Mouse (Mus musculus) yolk sac, embryonic 10.5 days (tissue): ENCODE data around the gene Cc2d1a.

Experiments used
- DNase-seq: peaks from one replicate; pipeline ENCODE4 v3.0.0-alpha.2; 2017; ENCODE audit warnings: low spot score

The Cc2d1a gene

DNA sequence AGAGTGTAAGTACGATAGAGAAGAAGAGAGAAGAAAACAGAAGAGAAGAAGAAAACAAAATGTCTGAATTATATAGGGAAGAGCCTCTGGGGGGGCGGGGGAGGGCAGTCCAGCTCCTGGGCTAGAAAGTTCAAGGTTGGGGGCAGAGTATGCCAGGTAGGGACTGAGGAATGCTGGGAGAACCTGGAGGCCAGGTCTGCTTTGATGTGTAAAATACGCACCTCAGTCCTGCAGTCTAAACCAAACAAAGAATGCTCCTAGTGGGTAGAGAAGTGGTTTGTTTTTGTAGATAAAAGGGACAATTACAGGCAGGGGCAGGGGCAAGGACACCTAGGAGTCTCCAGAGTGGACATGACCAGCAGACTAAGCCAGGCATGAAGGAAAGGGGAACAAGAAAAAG, 29.7 kb upstream of the Cc2d1a start:
- DNase-seq, result no peak

DNA sequence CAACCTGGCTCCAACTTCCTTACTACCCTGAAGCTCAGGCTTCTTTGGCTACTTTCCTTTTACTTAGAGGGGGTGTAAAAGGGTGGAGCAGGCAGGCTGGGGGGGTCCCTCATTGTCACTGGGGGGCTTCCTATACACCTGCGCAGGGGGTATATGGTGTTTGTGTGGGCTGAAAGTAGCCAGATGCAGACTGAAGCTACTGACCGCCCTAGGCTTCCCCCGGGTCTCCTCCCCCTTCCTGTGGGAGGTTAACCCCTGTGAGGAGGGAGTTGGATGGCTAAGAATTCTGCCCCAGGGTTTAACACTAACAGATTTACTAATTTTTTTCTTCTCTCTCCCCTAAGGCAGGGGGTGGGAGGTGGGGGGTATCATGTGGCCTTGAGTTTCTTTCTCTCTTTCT, 28.8 kb upstream of the Cc2d1a start:
- DNase-seq, result no peak

DNA sequence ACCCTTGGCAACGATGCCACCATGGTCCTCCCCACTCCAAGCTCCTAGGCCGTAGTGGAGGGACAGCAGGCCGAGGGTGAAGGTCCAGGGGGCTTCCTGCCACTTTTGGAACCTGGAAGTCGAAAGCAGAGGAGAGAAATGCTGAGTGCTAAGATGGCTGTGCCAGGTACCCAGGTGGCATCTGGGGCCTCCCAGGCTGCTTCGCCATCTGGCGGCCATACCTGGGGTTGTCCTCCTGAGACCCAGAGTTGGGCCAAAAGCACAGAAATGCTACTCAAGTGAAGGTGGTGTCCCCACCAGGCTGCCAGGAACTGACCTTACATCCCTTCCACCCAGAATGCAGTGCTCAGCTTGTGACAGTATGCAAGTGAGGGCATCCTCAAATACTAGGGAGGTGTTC, 26.1 kb upstream of the Cc2d1a start:
- DNase-seq, result no peak

DNA sequence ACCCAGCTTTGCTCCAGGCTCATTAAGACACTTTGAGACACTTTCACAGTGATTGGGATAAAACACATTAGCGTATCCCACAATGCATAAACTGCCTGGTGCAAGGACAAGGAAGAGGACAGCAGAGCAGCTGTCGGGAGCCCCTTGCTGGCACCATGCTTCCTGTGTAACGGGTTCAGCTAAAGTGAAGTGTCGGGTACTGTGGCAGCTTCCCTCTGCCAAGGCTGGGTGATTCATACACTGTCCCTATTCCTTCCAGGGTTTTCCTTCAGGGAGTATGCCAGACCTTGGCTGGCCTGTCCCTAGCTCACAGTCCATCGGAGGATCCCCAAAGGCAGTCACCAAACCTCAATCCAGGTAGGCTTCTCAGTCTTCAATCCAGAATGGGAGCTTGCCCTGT, 22.4 kb upstream of the Cc2d1a start:
- no peak for DNase-seq

DNA sequence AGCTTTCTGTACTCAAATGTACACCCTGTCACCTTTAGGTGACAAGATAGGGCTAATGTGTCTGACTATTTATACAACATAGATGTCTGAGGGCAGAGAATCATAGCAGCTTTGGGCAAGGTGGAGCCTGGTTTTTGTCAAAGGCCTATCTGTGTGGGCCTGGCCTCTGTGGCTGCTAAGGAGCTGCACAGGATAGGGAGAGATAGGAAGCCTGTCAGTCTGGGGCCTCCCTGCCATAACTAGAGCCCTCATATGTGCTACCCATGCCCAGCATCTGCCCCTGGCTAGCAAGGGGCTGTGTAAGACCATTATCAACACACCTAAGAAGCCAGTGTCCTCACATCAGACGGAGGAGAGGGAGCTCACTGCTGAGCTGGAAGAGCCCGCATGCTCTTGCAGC, 20.0 kb upstream of the Cc2d1a start:
- DNase-seq, result no peak

DNA sequence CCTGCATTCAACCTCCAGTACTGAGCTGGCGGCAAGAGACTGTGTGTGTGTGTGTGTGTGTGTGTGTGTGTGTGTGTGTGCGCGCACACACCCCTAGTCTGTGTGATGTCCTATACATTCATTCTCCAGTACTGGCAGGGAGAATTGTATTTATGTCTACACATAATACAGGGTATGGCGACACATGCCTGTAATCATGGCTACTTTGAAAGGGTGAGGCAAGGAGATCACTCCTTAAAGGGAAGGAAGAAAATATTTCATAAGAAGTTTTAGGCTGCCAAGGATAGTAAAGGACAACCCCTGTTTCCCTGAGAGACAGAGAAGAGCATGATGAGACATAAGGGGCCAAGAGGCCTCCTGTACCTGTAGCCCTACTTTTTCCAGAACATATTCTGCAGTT, 9.9 kb upstream of the Cc2d1a start:
- no peak for DNase-seq

DNA sequence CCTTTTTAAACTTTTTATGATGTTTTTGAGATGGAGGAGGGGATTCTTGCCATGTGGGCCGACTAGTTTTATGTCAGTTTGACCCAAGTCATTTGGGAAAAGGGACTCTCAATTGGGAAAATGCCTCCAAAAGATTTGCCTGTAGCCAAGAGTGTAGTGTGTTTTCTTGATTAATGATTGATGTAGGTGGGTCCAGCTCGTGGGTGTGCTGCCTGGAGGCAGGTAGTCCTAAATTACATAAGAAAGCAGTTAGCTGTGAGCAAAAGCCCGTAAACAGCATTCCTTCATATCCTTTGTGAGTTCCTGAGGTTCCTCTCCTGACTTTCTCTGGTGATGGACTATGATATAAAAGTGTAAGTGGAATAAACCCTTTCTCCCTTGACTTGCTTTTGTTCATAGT, 1.4 kb upstream of the Cc2d1a start:
- DNase-seq, result no peak

DNA sequence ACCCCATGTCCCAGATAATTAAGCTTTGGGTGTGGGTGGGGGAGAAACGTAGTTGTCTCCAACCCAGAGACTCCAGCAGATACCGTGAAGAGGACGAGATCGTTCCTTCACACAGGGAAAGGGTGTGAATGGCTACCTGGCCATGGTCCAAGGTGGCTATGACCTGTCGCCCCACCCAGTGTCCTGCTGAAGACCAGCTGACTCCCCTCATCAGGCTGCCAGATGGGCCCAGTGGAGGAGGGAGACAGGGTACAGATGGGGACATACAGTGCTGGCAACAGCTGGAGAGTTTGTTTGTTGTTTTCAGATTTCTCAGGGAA, 755 bp upstream of the Cc2d1a start:
- DNase-seq, result no peak

DNA sequence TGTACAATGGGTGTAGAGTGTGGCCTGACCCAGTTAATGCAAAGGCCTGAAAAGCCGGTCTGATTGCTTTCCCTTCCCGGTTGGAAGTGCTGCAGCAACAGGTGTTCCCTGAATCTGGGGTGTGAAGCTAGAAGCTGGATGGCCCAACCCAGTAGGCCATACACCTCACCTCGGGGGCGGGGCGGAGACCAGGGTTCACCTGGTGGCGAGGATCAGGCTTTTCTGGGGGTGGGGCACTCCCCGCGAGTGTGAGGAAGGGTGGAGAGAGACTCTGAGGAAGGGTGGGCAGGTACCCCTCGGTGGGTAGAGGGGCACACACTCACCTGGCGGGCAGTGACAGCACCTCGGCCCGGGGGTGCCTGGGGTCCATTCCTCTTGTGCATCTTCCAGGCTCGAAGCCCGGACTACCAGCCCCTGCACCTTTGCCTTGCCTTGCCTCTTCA, 391 bp downstream of the Cc2d1a start:
- no peak for DNase-seq

DNA sequence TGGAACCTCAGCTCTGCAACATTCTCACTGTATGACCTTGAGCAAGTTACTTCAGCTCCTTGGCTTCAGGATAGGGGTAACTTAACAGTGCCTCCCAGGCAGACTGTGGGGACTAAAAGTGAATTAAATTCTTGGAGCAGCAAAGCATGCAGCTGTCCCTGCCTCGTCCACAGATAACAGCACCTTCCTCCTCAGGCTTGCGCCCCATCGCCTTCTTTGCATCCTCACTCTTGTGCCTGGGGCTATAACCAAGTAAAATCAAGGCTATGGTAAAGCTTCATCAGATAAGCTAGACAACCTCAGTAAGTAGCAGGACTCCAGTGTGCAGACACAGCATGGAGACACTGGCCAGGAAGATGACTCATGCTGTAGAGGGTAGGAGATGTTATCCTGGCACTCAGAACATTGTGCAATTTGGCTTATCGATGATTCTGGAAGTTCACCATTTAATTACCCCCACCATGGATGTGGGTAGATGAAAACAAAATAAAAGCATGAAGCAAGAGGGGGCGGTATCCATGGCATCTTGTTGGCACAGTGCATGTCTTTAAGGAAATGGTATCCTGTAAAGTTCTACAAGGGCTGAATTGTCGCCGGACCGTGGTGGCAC, 3.0 kb downstream of the Cc2d1a start:
- no peak for DNase-seq

DNA sequence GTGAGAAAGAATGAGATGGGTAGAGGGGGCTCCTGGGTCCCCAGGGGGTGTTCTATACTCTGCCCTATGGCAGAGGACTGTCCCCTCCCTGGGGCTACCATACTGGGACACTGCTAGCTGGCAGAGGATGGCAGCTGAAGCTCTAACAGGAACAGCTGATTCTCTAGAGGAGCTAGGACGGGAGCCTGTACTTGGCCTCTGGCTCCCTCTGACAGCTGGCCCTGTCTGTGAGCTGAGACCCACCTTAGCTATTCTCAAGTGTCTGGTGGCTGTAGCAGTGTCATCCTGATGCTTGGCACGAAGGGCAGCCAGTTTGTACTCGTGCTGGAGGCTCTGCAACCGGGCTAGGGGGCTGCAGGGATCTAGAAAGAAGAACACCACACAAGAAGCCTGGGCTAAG, 6.9 kb downstream of the Cc2d1a start:
- no peak for DNase-seq

DNA sequence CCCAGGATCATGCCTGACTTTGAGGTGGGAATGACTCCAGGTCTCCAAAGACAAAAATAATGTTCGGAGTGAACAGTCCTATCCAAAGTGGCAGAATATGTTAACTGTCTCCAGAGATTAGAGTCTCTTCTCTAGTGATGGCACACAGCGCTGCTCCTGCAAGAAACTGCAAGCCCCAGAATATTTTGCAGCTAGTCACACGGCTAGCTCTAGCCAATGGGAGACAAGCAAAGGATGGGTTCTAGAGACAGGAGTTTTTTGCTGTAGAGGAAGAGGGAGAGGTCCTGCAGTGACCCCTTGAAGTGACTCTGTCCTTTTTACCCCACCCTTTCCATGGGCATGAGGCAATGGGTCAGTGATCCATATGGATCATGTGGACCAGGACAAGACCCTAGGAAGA, 9.9 kb downstream of the Cc2d1a start:
- DNase-seq, result no peak

DNA sequence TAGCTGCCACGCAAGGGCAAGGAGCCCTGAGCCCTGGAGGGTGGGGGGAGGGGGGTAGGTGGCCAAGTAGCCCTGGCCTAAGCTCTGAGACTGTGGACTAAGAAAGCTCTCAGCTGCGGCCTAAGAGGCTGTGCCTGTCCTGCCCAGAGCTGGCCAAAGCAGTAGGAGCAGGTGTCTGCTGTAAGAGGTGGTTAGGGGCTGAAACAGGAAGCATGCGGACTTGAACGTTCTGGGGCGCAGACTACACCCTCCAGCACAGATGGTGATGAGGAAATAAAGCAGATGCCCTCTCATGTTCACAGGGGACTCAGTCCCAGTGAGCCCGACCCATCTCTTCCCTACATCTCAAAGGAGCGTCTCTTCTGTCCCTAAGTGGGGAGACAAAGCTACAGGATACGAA, 15.5 kb downstream of the Cc2d1a start:
- DNase-seq, result no peak

DNA sequence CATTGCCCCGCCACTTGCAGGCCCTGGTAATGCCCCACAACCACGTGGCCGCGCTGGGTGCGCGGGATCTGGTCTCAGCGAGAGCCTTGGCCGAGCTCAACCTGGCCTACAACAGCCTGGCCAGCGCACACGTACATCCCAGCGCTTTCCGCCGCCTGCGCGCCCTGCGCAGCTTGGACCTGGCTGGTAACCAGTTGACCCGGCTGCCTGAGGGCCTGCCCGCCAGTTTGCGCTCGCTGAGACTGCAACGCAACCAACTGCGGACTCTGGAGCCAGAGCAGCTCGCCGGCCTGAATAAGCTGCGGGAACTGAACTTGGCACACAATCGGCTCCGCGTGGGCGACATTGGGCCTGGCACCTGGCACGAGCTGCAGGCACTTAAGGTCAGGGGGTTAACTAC, 16.9 kb downstream of the Cc2d1a start:
- DNase-seq, result no peak

DNA sequence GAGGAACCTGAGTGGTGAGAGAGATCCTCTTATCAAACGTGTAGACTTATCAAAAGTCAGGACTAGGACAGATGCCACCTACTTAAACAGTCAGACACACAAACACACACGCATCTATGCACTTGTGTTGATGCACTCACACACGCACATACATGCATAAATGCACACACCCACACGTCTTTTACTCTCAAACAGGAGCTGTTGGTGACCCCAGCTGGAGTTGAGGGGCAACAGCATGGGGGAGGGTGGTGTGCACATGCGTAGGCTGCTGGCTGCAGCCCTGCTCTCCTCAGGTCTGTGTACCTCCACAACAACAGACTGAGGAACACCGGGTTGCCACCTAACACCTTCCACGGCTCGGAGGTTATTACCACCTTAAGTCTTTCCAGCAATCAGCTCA, 19.5 kb downstream of the Cc2d1a start:
- no peak for DNase-seq

DNA sequence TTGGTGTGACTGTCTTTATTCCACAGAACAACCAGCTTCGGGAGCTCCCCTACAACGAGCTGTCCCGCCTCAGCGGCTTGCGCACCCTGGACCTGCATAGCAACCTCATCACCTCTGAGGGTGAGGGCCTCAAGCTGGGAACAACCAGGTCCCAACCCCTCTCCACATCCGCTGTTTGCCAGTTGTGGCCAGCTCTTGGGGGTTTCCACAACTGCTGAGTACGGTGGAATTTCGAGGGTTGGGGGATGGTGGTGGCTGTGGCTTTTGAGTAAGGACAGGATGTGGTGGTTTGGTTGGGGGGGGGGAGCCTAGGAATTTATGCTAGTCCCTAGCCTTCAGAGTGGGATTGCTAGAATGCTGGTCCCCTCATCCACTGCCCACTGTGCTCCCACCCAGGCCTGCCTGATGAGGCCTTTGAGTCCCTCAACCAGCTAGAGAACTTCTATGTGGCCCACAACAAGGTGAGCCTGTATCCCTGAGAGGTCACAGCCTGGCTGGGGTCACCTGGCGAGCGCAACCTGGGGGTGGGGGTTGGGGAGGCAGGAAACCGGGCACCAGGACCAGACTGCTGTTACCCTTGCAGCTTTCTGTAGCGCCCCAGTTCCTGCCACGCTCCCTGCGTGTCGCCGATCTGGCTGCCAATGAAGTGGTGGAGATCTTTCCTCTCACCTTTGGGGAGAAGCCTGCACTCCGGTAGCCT, 20.4 kb downstream of the Cc2d1a start:
- DNase-seq, result no peak

DNA sequence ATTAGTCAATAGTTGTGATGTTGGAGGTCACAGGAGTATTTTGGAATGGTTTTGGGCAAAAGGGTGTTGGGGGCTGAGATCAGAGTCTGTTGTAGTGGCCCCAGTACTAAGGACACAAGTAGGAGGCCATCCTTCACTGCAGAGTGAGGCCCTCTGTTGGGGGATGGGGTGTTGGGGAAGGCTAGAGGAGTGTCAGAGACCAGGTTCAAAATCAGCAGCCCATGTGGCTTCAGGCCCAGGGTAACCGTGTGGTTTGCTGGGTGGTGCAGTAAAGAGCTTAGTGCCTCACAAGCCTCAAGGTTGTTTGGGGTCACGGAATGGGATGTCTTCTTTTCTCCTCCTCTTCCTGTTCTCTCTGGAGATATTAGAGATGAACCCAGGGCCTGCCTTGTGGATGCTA, 21.0 kb downstream of the Cc2d1a start:
- no peak for DNase-seq

DNA sequence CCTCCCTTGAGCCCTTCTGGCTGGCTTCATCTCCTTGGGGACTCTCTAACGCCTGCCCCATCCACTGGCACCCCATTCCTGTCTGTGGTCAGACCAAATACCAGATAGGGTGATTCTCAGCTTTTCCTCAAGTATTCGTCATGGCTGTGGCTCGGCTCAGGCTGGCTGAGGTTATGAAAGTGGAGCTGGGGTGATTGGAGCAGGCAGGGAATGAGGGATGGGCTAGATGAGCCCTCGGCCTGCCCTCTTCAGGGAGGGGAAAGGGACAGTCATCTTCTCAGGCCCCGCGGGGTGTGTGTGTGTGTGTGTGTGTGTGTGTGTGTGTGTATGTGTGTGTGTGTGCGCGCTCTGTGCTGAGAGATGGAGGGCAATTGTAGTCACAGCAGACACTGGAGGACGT, 22.1 kb downstream of the Cc2d1a start, which contains the start of gene Podnl1:
Gene Podnl1, plus strand, starts transcription at position 334 of the 400 bp plus-strand sequence.
- no peak for DNase-seq

DNA sequence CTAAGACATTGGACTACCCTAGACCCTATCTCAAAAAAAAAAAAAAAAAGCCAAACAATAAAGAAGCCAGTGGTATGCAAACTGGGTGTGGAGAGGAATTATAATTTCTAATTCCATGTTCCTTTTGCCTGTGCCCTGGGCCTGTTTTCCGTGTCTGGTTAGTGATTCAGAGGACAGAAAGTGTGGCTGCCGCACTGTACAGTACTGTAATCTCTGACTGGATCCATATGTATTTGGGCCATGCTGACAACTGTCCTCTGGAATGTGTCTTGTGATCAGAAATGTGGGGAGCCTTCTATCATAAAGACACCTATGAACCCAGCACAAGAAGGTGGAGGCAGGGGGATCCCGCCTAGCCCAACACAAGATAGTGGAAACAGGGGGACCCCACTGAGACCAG, 25.6 kb downstream of the Cc2d1a start:
- no peak for DNase-seq

DNA sequence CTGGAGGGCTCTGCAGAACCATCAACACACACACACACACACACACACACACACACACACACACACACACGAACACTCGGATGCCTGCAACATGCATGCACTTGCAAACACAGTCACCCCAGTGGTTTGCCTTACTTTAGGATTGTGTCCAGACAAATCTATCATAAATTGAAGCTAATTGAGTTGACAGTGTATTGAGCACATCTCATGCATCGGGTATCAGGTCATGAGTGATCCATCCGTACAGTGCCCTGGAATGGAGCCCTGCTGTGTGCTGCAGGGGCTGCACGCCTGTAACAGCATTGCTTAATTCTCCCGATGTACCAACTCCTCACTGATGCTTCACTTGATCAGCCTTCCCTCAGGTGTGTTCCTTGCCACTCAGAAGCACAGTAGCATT, 32.1 kb downstream of the Cc2d1a start:
- no peak for DNase-seq

DNA sequence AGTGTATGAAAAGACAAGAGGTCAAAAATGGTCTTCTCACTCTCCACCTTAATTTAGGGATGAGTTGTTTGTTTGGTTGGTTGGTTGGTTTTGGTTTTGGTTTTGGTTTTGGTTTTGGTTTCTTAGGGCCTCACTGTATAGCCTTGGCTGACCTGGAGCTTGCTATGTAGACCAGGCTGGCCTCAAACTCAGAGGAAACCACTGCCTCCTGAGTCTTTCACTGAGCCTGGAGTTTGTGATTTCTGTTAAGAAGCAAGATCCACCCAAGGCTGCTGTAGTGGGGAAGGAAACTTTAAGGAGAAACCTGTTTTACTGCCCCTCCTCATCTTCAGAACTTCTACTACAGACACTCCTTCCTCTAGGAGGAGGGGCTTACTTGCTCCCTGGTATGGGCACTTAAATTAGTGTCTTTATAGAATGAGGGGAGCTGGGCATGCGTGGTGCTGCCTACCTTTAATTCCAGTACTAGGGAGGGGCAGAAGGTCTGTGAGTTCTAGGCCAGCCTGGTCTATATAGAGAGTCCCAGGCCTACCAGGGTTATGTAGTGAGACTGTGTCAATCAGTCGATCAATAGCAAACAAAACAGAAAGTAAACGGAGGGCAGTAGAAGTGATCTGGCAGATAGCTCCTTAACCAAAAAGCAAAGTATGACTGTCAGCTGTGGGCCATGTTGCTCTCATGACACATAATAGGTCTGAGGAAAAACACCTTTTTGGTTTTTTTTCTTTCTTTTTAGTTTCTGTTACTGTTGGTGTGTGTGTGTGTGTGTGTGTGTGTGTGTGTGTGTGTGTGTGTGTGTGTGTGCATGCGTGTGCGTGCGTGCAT, 41.3 kb downstream of the Cc2d1a start:
- no peak for DNase-seq

DNA sequence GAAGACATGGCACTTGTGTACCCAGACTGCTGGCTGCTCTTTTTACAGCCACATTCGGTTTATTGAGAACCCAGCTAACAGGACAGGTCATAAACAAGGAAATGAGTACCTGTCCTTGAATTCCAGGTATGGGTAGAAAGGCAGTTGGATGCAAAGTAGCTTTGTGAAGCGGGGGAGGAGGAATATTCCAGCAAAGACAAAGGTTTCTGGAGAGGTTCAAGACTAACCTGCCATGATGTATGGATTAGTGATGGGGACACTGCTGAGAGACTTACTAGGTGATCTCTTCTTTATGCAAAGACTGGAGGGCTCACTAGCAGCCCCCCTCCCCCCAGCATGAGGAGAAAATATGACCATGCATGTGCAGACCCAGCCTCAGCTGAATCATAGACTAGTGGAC, 42.1 kb downstream of the Cc2d1a start:
- DNase-seq, result no peak
